Mouse (Mus musculus): ENCODE measurements around the gene Pitpnc1.

The Pitpnc1 gene

DNA sequence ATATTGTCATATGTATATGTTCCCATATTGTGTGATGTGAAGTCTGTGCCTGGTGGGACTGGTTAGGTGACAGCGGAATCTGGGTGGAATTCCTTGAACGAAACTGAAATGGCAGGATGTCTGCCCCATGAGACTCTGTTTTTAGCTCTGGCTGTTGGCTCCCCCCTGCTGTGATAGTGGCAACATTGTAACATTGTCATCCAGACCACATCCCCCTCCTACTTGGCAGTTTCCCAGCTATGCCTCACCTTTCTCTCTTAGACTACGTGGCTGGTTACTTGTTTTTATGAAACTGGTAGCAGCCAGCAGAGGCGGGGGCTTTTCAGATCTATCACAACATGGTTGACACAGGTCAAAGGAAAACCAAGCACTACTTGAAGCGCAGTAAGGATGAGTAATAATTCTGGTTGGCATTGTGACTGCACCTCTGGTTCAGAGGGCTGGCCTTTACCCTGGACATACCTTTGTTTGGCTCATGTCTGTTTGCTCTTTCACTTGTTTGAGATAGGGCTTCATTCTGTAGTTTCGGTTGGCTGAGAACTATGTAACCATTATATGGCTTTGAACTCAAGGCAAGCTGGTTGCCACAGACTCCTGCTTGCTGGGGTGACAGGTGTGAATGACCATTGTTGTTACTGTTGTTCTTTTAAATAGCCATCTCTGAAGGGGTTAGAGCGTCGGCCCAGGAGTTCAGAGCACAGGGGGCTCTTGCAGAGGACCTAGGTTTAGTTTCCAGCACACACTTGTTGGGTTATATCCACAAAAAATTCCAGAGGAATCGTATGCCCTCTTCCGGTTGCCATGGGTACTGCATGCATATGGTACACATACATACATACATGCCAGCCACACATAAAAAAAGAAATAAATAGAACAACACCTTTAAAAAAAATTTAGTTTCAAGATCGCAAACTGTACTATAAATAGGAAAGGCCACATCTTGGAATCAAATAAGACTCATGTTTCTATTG lies 183.0 kb downstream of the Pitpnc1 start:
- DNase-seq (ENCODE audit: extremely low spot score, low read depth, low spot score): no peak

DNA sequence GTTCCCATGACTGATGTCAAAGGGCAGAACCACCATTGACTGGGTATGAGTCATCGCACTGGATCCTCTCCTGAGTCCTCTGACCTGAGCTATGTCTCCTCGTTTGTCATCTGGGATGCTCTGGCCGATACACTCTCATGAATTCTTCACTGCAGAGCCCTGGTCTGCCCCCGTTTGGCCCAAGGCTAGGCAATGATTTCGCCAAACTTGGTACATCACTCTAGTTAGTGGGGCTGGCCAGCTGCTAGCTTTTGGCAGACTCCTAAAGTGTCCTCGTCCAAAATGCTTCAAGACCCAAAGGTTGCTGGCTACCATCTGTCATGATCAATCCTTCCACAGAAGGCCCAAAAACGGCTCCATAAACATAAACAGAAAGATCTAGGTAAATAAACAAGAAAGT lies 184.8 kb downstream of the Pitpnc1 start:
- no peak for DNase-seq (ENCODE audit: extremely low spot score, low read depth, low spot score)

DNA sequence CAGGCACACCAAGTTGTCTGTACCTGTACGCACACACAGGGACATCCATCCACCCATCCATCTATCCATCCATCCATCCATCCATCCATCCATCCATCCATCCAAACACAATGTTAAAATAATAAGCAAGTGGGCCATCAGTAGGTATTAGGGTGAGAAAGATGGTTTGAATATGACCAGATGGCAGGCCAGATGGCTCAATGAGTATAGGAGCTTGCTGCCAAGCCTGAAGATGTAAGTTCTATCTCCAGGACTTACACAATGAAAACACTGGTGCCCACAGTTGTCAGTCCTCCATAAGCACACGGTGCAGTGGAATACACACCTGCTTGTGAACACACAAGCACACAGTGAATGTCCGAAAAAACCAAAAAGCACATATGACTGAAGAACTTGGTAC lies 186.9 kb downstream of the Pitpnc1 start:
- DNase-seq (ENCODE audit: extremely low spot score, low read depth, low spot score): no peak

DNA sequence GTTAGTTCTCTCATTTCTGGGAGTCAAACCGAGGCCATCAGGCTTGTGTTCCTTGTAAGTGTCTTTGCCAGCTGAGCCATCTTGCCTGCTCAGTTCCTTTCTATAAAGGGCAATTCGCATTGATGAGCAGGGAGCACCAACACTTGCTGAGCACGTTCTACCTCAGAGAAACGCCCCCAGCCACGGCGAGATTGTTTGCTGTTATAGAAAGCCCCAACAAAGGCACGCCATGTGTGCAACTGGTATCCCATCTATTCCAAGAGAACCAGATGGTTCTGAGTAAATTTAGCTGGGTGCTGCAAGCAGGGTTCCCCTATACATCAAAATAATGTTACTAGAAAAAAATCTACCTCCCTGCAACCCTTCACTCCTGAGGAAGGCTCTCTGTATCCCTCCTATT lies 188.0 kb downstream of the Pitpnc1 start:
- no peak for DNase-seq (ENCODE audit: extremely low spot score, low read depth, low spot score)

DNA sequence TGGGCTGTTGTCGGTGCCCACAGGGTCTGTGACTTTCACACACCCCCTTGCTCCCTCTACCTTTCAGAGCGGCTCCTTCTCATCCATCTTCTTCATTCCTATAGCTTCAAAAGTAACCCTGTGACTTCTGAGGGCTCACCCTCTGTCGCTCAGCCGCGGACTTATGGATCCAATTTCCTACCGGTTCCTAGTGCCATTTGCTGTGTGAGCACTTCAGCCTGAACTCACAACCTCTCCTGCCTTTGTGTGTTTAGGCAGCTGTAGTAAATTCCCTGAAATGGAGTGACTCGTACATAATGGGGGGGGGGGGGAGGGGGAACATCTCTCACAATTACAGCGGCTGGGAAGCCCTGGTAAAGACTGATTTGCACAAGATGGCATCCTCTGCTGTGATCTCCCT lies 191.2 kb downstream of the Pitpnc1 start:
- no peak for DNase-seq (ENCODE audit: extremely low spot score, low read depth, low spot score)

DNA sequence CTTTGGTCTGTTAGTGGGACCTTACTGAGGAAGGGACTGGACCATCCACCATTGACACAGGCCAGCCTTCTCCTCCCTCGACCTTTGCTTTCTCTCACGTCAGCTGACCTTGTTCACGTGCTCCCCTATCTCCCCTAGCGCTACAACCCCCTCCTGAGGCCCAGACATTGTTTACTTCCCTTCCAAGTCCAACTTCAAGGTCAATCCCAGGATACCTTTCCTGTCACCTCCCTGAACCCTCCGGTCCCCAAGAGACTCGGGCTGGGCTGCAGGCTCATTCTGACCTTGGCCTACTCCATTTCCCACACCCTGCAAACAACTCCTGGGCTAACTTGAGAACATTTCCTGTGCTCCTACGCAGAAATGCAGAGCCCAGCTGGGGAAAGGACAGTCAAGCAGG lies 193.6 kb downstream of the Pitpnc1 start:
- no peak for DNase-seq (ENCODE audit: extremely low spot score, low read depth, low spot score)

DNA sequence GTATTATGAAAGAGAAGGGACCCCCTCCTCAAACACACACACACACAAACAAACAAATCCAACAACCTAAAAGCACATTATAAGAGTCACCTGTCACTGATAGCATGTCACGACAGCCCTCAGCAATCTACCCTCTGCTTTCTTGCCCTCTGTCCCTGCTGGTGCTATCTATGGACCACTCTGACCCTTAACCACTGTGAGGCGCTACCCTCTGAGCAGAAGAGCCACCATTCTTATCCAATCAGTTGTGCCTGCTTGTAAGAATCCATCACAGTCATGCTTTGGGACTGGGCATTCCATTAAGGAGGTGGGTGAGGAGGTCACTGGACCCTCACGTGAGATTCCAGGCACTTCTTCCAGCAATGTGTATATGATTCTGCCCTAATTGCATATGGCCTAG lies 194.2 kb downstream of the Pitpnc1 start:
- DNase-seq (ENCODE audit: extremely low spot score, low read depth, low spot score): no peak

DNA sequence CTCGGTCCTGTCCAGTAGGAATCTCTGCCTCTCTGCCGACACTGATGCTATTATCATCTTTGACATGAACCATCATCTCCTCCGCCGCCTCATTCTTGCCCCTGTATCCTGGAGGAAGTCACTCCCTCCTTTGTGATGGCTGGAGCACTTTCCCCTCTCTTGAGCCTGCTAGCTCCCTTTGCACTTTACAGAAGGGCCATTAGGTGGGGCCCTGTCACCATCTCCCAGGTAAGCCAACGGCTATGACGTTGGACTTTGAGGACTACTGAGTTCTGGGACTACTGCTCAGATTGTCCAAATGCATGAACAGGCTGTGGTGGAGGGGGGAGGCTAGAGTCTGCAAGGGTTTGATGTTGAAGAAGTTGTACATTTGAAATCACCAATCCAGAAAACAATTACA lies 194.6 kb downstream of the Pitpnc1 start:
- DNase-seq (ENCODE audit: extremely low spot score, low read depth, low spot score): no peak

DNA sequence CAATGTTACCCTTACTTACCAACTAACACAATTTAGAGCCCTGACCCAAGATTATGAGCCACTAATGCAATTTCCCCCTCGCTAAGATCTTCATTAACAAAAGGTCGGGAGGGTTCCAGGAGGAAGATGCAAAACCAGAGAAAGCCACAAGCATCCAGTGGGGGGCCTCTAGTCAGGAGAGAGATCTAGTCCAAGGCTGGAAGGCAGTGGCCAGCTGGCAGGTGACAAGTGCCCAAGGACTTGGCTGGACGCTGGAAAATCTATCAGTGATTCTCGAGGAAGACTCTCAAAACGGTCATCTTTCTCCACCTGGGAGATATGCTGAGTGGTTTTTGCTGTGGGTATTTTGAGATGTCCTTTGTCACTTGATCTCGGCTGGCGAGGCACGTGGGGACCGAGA lies 196.3 kb downstream of the Pitpnc1 start:
- DNase-seq (ENCODE audit: extremely low spot score, low read depth, low spot score): no peak

DNA sequence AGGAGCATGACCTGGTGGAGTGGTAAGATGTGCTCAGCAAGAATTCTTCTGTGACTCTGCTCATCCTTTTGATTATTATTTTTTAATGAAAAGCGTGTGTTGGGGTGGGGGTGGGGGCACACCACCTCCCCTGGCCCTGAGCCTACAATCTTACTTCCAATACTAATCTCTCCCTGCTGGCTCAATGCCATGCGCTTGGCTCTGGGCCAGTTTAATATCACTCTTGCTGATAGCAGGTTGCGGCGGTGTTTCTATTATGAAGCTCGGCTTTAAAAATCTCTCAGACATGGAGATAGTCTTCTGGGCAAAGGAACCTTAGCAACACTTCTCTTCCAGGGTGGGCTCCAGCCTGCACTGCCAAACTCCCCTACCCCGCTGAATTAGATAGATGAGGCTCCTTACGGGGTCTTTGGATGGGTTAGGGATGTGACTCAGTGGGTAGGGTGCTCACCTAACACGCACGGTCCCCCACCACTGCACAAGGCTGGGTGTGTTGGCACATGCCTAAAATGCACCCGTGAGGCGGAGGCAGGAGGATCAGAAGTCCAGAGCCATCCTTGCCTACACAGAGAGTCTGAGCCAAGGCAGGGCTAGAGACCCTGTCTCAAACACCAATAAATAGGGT lies 198.0 kb downstream of the Pitpnc1 start:
- no peak for DNase-seq (ENCODE audit: extremely low spot score, low read depth, low spot score)

DNA sequence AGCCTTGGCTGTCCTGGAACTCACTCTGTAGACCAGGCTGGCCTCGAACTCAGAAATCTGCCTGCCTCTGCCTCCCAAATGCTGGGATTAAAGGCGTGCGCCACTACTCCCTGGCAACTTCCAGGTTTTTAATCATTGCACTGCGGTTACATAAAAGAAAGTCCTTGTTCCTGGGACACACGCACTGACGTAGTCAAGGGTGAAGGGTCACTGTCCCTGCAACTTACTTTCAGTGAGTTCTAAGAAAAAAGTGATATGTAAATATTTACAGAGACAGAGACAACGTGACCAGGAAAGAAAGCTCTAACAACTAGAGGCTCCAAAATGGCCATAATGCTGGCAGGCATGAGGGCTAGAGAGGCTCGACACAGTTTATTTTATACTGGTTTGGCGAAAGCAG lies 199.9 kb downstream of the Pitpnc1 start:
- no peak for DNase-seq (ENCODE audit: extremely low spot score, low read depth, low spot score)

DNA sequence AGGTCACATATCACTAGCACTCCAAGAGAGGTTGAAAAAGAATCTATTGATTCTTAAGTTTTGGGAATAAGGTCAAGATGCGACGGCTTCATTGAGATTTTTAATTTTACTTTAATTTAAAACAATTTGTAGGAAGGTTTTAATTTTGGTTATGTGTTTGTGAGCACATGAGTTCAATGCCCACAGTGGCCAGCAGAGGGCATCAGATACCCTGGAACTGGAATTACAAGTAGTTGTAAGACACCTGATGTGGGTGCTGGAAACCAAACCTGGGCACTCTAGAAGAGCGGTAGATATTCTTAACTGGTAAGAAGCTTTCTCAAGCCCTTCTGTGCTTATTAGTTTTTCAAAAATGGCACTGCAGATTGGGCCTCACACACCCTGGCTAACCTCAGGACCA lies 203.0 kb downstream of the Pitpnc1 start:
- DNase-seq (ENCODE audit: extremely low spot score, low read depth, low spot score): no peak

DNA sequence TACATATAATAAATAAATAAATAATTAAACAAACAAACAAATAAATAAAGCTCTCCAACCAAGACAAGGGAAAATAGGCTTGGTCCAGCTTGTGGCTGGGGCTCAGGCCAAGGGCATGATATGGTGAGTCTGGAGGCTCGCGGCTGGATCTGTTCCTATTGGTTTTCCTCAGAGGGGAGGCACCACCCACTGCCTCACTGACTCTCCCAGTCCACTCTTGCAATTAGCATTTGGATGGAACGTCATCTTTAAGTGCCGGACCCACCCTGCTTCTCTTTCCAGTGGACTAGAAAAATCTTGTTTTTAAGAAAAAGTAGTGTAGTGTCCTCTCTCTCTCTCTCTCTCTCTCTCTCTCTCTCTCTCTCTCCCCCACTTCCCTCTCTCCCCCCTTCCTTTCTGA lies 204.6 kb downstream of the Pitpnc1 start:
- no peak for DNase-seq (ENCODE audit: extremely low spot score, low read depth, low spot score)

DNA sequence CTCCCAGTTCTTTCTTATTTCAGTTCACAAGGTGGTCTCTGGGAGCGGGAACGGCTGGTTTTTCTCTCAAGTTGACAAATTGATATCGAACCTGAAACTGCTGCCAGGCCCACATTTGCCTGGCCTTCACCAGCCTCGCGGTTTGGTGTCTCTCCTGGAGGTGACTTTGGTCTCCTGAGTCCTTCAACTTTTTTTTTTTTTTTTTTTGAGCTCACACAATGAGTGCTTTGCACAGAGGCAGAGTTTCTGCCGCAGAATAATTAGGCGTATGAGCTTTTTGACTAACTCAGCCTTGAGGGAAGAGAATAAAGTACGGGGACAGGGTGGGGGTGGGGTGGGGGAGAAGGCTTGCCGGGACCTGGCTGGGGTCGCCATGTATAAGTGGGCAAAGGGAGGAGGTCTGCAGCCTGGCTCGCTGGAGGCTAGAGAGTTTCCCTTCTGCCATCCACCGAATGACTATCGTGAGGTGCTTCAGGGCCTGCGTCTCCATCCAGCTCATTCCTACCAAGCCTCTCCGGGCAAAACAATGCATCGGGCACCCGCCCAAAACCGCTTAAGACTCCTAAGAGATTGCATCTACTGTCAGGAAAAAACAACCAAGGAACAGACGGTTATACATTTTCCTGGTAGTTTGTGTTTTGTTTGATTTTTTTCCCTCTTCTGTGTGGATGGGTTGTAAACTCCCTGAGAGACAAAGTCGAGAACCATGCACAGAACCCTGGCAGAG lies 205.4 kb downstream of the Pitpnc1 start:
- DNase-seq (ENCODE audit: extremely low spot score, low read depth, low spot score): no peak

DNA sequence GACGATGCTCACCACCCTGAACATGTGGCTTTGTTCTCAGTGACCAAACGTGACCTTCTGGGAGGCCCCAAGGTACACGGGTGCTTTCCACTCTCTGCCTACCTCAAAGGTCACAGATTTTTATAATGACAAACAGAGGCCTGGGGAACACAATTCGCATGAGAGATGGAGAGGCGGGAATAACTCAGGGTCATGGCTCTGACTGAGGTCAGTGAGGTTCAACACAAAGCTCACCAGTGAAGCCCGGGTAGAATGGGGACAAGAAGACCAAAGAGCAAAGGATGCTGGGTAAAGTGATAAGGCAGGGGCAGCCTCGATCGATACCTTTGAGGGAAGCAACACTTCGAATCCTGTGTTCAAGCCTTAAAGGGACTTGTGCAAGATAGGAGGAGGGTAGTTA lies 206.7 kb downstream of the Pitpnc1 start:
- DNase-seq (ENCODE audit: extremely low spot score, low read depth, low spot score): no peak

DNA sequence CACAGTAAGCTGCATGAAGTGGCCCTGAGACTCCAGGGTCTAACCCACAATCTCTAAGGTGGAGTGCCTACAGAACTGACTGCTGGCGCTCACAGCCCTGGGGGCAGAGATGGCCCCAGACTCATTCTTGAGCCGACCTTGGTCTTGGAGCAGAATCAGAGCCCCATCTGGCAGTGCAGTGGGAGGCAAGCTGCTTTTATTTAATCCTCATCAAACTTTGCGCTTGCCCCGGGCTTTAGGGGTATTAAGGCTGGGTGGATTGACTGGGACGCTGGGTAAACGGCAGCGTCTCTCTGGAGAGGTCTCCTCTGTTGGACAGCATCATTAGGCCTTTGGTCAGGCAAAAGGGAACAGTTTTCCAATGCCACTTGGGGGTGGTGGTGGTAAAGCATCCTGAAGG lies 211.1 kb downstream of the Pitpnc1 start:
- DNase-seq (ENCODE audit: extremely low spot score, low read depth, low spot score): no peak

DNA sequence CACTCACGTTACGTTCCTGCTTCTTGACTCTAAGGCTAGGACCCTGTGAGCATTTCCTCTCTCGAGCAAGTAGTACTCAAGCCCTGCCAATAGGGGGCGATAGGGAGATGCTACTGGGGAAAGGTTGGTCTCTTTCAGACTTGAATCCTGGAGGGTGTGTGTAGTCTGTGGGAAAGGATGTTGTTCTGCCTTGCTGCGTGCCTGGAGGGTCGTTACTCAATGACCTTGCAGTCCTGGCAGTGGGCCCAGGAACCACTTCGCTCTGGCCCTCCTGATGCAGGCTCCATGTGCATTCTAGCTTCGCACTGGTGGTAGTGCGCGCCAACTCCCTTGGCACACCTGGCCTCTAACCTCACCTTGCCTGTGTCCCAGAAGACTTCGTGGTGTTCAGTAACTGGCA lies 215.3 kb downstream of the Pitpnc1 start:
- DNase-seq (ENCODE audit: extremely low spot score, low read depth, low spot score): no peak

DNA sequence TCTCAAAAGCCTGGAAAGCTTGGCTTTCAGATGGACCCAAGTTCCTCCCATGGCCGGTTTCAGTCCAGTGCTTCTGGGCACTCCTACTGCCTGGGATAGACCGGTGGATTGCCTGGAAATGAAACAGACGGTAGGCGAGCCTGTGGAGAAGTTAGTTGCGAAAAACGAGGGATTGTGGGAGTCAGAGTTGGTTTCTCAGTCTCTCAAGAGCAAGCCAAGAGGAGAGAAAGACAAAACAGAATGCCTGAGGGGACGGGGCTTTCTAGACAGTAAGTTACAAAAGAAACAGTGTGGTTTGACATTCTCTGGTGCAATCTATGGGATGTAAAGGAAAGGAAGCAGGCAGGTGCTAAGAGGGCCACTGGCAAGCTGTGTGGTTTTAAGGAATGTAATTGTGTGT lies 216.3 kb downstream of the Pitpnc1 start:
- DNase-seq (ENCODE audit: extremely low spot score, low read depth, low spot score): no peak

DNA sequence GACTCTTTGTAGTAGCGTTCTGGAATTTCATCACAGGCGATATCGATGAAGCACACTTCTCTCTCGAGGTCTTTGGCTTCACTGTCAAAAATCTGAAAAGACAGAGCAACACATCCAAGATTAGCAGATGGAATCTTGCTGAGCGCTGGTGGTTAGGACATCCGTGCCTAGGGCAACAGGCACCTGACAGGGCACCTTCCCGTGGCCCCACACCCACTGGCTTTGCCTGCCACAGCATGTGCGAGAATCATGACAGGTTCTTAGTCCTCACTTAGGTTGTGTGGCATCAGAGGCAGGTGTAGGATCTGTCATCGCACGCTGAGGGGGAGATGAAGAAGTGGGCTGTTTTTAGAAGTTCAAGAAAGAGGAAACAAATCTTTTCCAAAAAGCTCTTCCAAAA lies 218.5 kb downstream of the Pitpnc1 start:
- DNase-seq (ENCODE audit: extremely low spot score, low read depth, low spot score): no peak

DNA sequence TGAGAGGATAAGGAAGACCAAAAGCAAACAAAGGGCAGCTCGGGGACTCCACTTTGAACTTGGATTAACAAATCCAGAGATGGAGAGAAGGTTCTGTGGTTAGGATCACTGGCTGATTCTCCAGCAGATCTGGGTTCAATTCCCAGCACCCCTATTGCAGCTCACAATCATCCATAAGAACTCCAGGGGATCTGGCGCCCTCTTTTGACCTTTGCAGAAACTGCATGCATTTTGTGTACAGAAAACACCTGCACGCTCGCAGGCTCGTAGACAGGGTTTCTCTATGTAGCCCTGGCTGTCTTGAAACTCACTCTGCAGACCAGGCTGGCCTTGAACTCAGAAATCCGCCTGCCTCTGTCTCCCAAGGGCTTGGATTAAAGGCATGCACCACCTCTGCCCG lies 219.0 kb downstream of the Pitpnc1 start:
- DNase-seq (ENCODE audit: extremely low spot score, low read depth, low spot score): no peak

DNA sequence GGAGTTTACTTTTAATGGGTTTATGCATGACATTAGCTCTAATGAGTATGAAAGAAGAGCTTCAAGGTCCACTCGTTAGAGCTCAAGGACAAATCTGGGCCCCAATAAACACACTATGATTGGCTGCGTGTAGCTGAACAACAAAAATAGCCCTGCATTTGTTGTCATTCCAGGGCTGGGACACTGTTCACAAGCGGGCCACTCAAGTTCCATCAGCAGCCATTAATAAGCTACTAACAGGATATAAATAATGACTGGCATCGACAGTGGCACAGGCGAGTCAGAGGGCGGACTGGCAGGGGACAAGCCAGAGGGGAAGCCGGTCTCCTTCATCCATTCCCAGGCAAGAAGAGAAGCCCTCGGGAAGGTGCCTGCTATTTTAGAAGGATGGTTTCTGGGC lies 219.6 kb downstream of the Pitpnc1 start:
- no peak for DNase-seq (ENCODE audit: extremely low spot score, low read depth, low spot score)

DNA sequence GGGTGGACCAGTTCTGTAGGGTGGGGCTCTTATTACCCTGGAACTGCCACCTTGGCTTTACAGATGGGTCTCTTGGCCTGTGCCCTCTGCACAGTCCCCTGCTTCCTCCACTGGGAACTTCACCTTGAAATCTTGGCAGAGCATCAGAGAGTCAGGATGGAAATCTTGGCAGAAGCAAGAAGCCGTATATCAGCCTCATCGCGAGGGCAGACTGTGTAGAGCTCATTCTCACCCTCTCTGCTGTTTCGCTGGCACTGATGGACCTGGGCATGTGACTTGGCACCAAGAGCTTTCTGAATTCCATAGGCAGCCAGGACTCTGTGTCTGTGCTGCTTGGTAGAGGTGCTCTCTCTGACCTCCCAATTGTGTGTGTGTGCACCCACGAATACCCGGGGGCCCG lies 221.7 kb downstream of the Pitpnc1 start:
- DNase-seq (ENCODE audit: extremely low spot score, low read depth, low spot score): no peak

All from hindlimb bud, embryonic 11.5 days (tissue).